Mouse (Mus musculus) urinary bladder, postnatal 4 days (tissue): ENCODE data around the gene Aasdhppt.

Source experiments
- DNase-seq, 2 experiments: peaks; one replicate each; pipeline ENCODE4 v3.0.0; 2021 to 2022; ENCODE audit warnings: low spot score in 2 of 2

The Aasdhppt gene

GRCm38 (mm10) chr9:4309351-4310085 lies at the start of gene Aasdhppt, which contains the start of gene Kbtbd3:
Aasdhppt (minus strand) TSS chr9:4309471.
Kbtbd3 (plus strand) TSS chr9:4309833.
- DNase-seq, result peak; percentile 98

GRCm38 (mm10) chr9:4353163-4353562 lies 43.9 kb upstream of the Aasdhppt start:
- no peak for DNase-seq

GRCm38 (mm10) chr9:4318939-4319721 lies 9.9 kb upstream of the Aasdhppt start:
- DNase-seq, result no peak

GRCm38 (mm10) chr9:4315746-4316145 lies 6.5 kb upstream of the Aasdhppt start:
- DNase-seq, result no peak

GRCm38 (mm10) chr9:4313946-4314345 lies 4.7 kb upstream of the Aasdhppt start:
- no peak for DNase-seq

GRCm38 (mm10) chr9:4311162-4311561 lies 1.9 kb upstream of the Aasdhppt start:
- DNase-seq, result no peak

- no peak for DNase-seq
These were observed 1.4 kb upstream of the Aasdhppt start for GRCm38 (mm10) chr9:4310706-4311105.

- no peak for DNase-seq
These were observed 482 bp downstream of the Aasdhppt start for GRCm38 (mm10) chr9:4308628-4309350.

- no peak for DNase-seq
These were observed 4.4 kb downstream of the Aasdhppt start for GRCm38 (mm10) chr9:4304867-4305266.

GRCm38 (mm10) chr9:4300466-4300865 lies 8.8 kb downstream of the Aasdhppt start:
- DNase-seq, result no peak

- no peak for DNase-seq
These were observed 25.4 kb downstream of the Aasdhppt start for GRCm38 (mm10) chr9:4283850-4284249.

- DNase-seq, result no peak
These were observed 42.4 kb downstream of the Aasdhppt start for GRCm38 (mm10) chr9:4266881-4267280.

- DNase-seq, result no peak
These were observed 48.6 kb downstream of the Aasdhppt start for GRCm38 (mm10) chr9:4260746-4261090.

GRCm38 (mm10) chr9:4259841-4260745 lies 49.2 kb downstream of the Aasdhppt start:
- peak in 1 of 2 experiments; percentile 85 for DNase-seq

GRCm38 (mm10) chr9:4259074-4259473 lies 50.2 kb downstream of the Aasdhppt start:
- DNase-seq, result no peak
